Mouse (Mus musculus): ENCODE results near the gene Atp5b. TPM values are rescaled to one million over a fixed set of nuclear protein-coding genes. Genes with fewer than 3 reads are reported as not detected.
"Not testable (repeated sequence)": the region's sequence is repeated elsewhere in the genome, so short reads cannot be mapped to it uniquely, and the experiment has no call there.

Gene Atp5b
- polyA plus RNA-seq, 1 experiment from 2014 or later: 2,764 TPM

- Histone ChIP-seq H3K36me3 (ENCODE audit: control insufficient read depth, insufficient read depth, low read length) (peaks cover 36% of the 10 kb centered on the region), H3K4me2 (replicated peaks; ENCODE audit: low read depth, low read length) (peak overlapping the region; percentile 73), H3K9me3 (ENCODE audit: control insufficient read depth, low read length) (no peaks in the 10 kb centered on the region), H3K4me3 (ENCODE audit: low read length) (peak overlapping the region; percentile 49), H3K4me1 (ENCODE audit: control insufficient read depth, insufficient read depth, low read length) (no peaks in the 10 kb centered on the region; the same call in 1 of the 2 replicates), H3K9ac (ENCODE audit: low read depth, low read length) (peak overlapping the region; percentile 63; the same call in 1 of the 2 replicates), H3K27me3 (ENCODE audit: control insufficient read depth, insufficient read depth, low read length) (no peaks in the 10 kb centered on the region), H3K27ac (ENCODE audit: low read depth, low read length) (0 out of 2 replicates have a peak overlapping the region, but pooled peaks have one; percentile 60)
- ATAC-seq (ENCODE audit: low FRiP score, low TSS enrichment): no peak
- 51% methylated on average over 6 of the region's 6 CpGs for WGBS
Observed at GRCm38 (mm10) chr10:128081807-128082476, 1.1 kb upstream of the Atp5b start.

GRCm38 (mm10) chr10:128082477-128082808, 630 bp upstream of the Atp5b start:
- Histone ChIP-seq H3K9me3 (ENCODE audit: control insufficient read depth, low read length) (no peaks in the 10 kb centered on the region), H3K4me1 (ENCODE audit: control insufficient read depth, insufficient read depth, low read length) (no peaks in the 10 kb centered on the region; the same call in 1 of the 2 replicates), H3K27me3 (ENCODE audit: control insufficient read depth, insufficient read depth, low read length) (no peaks in the 10 kb centered on the region), H3K27ac (ENCODE audit: low read depth, low read length) (peak overlapping the region; percentile 60), H3K36me3 (ENCODE audit: control insufficient read depth, insufficient read depth, low read length) (peaks cover 36% of the 10 kb centered on the region), H3K4me2 (replicated peaks; ENCODE audit: low read depth, low read length) (peak overlapping the region; percentile 73), H3K9ac (ENCODE audit: low read depth, low read length) (peak overlapping the region; percentile 63), H3K4me3 (ENCODE audit: low read length) (peak overlapping the region; percentile 49)
- WGBS: 10% methylated on average over 9 of the region's 9 CpGs
- no peak; the same call in 1 of the 2 replicates for ATAC-seq (ENCODE audit: low FRiP score, low TSS enrichment)

- H3K9me3 ChIP-seq (ENCODE audit: control insufficient read depth, low read length): no peaks in the 10 kb centered on the region
- H3K27ac ChIP-seq (ENCODE audit: low read depth, low read length): peak overlapping the region; percentile 75
- peaks cover 45% of the 10 kb centered on the region for H3K36me3 ChIP-seq (ENCODE audit: control insufficient read depth, insufficient read depth, low read length)
- peak overlapping the region; percentile 87 for H3K4me3 ChIP-seq (ENCODE audit: low read length)
- H3K4me1 ChIP-seq (ENCODE audit: control insufficient read depth, insufficient read depth, low read length): no peaks in the 10 kb centered on the region; the same call in 1 of the 2 replicates
- WGBS: 1% methylated on average over 22 of the region's 22 CpGs
- peak overlapping the region; percentile 94 for H3K9ac ChIP-seq (ENCODE audit: low read depth, low read length)
- no peaks in the 10 kb centered on the region for H3K27me3 ChIP-seq (ENCODE audit: control insufficient read depth, insufficient read depth, low read length)
- no peak for ATAC-seq (ENCODE audit: low FRiP score, low TSS enrichment)
- peak overlapping the region; percentile 74 for H3K4me2 ChIP-seq (replicated peaks; ENCODE audit: low read depth, low read length)
Observed at GRCm38 (mm10) chr10:128083688-128084087, 615 bp downstream of the Atp5b start.

GRCm38 (mm10) chr10:128084160-128084559, 1.1 kb downstream of the Atp5b start:
- Histone ChIP-seq H3K4me1 (ENCODE audit: control insufficient read depth, insufficient read depth, low read length) (no peaks in the 10 kb centered on the region; the same call in 1 of the 2 replicates), H3K36me3 (ENCODE audit: control insufficient read depth, insufficient read depth, low read length) (peaks cover 50% of the 10 kb centered on the region), H3K27ac (ENCODE audit: low read depth, low read length) (no peak overlapping the region), H3K4me3 (ENCODE audit: low read length) (peak overlapping the region; percentile 87), H3K4me2 (replicated peaks; ENCODE audit: low read depth, low read length) (peak overlapping the region; percentile 74), H3K27me3 (ENCODE audit: control insufficient read depth, insufficient read depth, low read length) (no peaks in the 10 kb centered on the region), H3K9ac (ENCODE audit: low read depth, low read length) (peak overlapping the region; percentile 94), H3K9me3 (ENCODE audit: control insufficient read depth, low read length) (no peaks in the 10 kb centered on the region)
- ATAC-seq (ENCODE audit: low FRiP score, low TSS enrichment): no peak
- WGBS: 4% methylated on average over 3 of the region's 3 CpGs

GRCm38 (mm10) chr10:128086391-128086790, 3.3 kb downstream of the Atp5b start:
- Histone ChIP-seq H3K36me3 (ENCODE audit: control insufficient read depth, insufficient read depth, low read length) (peaks cover 63% of the 10 kb centered on the region), H3K27me3 (ENCODE audit: control insufficient read depth, insufficient read depth, low read length) (no peaks in the 10 kb centered on the region), H3K27ac (ENCODE audit: low read depth, low read length) (no peak overlapping the region), H3K9me3 (ENCODE audit: control insufficient read depth, low read length) (no peaks in the 10 kb centered on the region), H3K9ac (ENCODE audit: low read depth, low read length) (no peak overlapping the region), H3K4me3 (ENCODE audit: low read length) (no peak overlapping the region), H3K4me2 (replicated peaks; ENCODE audit: low read depth, low read length) (no peak overlapping the region), H3K4me1 (ENCODE audit: control insufficient read depth, insufficient read depth, low read length) (peaks cover 9% of the 10 kb centered on the region)
- ATAC-seq (ENCODE audit: low FRiP score, low TSS enrichment): no peak
- WGBS: 86% methylated on average over 6 of the region's 6 CpGs

- 81% methylated on average over 2 of the region's 2 CpGs for WGBS
- Histone ChIP-seq H3K4me1 (ENCODE audit: control insufficient read depth, insufficient read depth, low read length) (peaks cover 17% of the 10 kb centered on the region), H3K36me3 (ENCODE audit: control insufficient read depth, insufficient read depth, low read length) (peaks cover 63% of the 10 kb centered on the region)
- not testable (repeated sequence) for H3K4me3 ChIP-seq (ENCODE audit: low read length); H3K27me3 ChIP-seq (ENCODE audit: control insufficient read depth, insufficient read depth, low read length); H3K4me2 ChIP-seq (replicated peaks; ENCODE audit: low read depth, low read length); H3K9me3 ChIP-seq (ENCODE audit: control insufficient read depth, low read length); ATAC-seq (ENCODE audit: low FRiP score, low TSS enrichment); H3K9ac ChIP-seq (ENCODE audit: low read depth, low read length); H3K27ac ChIP-seq (ENCODE audit: low read depth, low read length)
Observed at GRCm38 (mm10) chr10:128087216-128087615, 4.1 kb downstream of the Atp5b start.

GRCm38 (mm10) chr10:128088181-128088580, 5.1 kb downstream of the Atp5b start:
- 94% methylated on average over 5 of the region's 5 CpGs for WGBS
- no peak for ATAC-seq (ENCODE audit: low FRiP score, low TSS enrichment)
- H3K27me3 ChIP-seq (ENCODE audit: control insufficient read depth, insufficient read depth, low read length): no peaks in the 10 kb centered on the region
- no peaks in the 10 kb centered on the region for H3K9me3 ChIP-seq (ENCODE audit: control insufficient read depth, low read length)
- H3K36me3 ChIP-seq (ENCODE audit: control insufficient read depth, insufficient read depth, low read length): peaks cover 63% of the 10 kb centered on the region
- no peak overlapping the region for H3K27ac ChIP-seq (ENCODE audit: low read depth, low read length)
- H3K4me2 ChIP-seq (replicated peaks; ENCODE audit: low read depth, low read length): no peak overlapping the region
- peaks cover 17% of the 10 kb centered on the region for H3K4me1 ChIP-seq (ENCODE audit: control insufficient read depth, insufficient read depth, low read length)
- no peak overlapping the region for H3K4me3 ChIP-seq (ENCODE audit: low read length)
- no peak overlapping the region for H3K9ac ChIP-seq (ENCODE audit: low read depth, low read length)

- H3K4me1 ChIP-seq (ENCODE audit: control insufficient read depth, insufficient read depth, low read length): peaks cover 33% of the 10 kb centered on the region
- H3K9me3 ChIP-seq (ENCODE audit: control insufficient read depth, low read length): no peaks in the 10 kb centered on the region
- no peak overlapping the region for H3K27ac ChIP-seq (ENCODE audit: low read depth, low read length)
- no peak overlapping the region for H3K4me3 ChIP-seq (ENCODE audit: low read length)
- H3K27me3 ChIP-seq (ENCODE audit: control insufficient read depth, insufficient read depth, low read length): no peaks in the 10 kb centered on the region
- no peak overlapping the region for H3K9ac ChIP-seq (ENCODE audit: low read depth, low read length)
- no peak for ATAC-seq (ENCODE audit: low FRiP score, low TSS enrichment)
- WGBS: 66% methylated on average over 5 of the region's 5 CpGs
- H3K36me3 ChIP-seq (ENCODE audit: control insufficient read depth, insufficient read depth, low read length): peaks cover 57% of the 10 kb centered on the region
- no peak overlapping the region for H3K4me2 ChIP-seq (replicated peaks; ENCODE audit: low read depth, low read length)
Observed at GRCm38 (mm10) chr10:128089842-128090241, 6.8 kb downstream of the Atp5b start.

All from kidney, embryonic 14.5 days (tissue).